ENCODE assay signal across 18 mouse cellular contexts in the genomic region with DNA sequence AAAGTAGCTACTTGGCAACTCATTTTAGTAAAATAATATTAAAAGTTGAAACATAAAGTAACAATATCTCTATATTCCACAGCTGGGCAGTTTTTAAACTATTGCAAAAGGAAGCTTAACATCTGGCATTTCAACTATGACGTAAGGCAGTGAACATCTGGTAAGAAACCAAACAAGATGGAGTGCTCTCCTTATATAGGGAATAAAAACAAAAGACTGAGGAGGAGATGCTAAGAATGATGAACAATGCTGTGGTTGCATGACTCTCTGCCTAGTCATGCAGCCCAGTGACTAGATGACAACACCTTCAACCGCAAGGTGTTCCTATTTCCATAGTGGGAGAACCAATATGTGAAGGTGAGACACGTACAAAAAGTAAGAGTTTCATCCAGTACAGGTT.
"Had no signal": no experiment of that assay in that cellular context is flagged by ENCODE, and none has a peak within 500 bp of the region (broad histone marks: within the 10 kb centered on the region; RNA-seq: fewer than 3 reads in every experiment).

No protein-coding gene starts in this region.

- H3K4me3 ChIP-seq: lung, embryonic 15.5 days; midbrain, embryonic 10.5 days; midbrain, embryonic 12.5 days; neural tube, embryonic 12.5 days had no signal

- H3K9me3 ChIP-seq: lung, embryonic 15.5 days; midbrain, embryonic 10.5 days; midbrain, embryonic 12.5 days; neural tube, embryonic 12.5 days had no signal

- H3K27ac ChIP-seq: lung, embryonic 15.5 days; midbrain, embryonic 10.5 days; midbrain, embryonic 12.5 days; neural tube, embryonic 12.5 days had no signal

- H3K27me3 ChIP-seq: lung, embryonic 15.5 days; midbrain, embryonic 12.5 days; neural tube, embryonic 12.5 days had no signal

- H3K36me3 ChIP-seq: lung, embryonic 15.5 days; midbrain, embryonic 10.5 days; midbrain, embryonic 12.5 days; neural tube, embryonic 12.5 days had no signal

- H3K9ac ChIP-seq: lung, embryonic 15.5 days; midbrain, embryonic 12.5 days; neural tube, embryonic 12.5 days had no signal

- H3K4me2 ChIP-seq: lung, embryonic 15.5 days; midbrain, embryonic 12.5 days; neural tube, embryonic 12.5 days had no signal

- H3K4me1 ChIP-seq: lung, embryonic 15.5 days; midbrain, embryonic 10.5 days; midbrain, embryonic 12.5 days; neural tube, embryonic 12.5 days had no signal

- DNase-seq: lung, adult 18-20 months; lung, postnatal 14 days; lung, postnatal 36 days; midbrain, embryonic 14.5 days; retina, postnatal 1 day; right cerebral cortex, adult 18-20 months; right cerebral cortex, postnatal 25 days; right cerebral cortex, postnatal 4 days; spleen, adult 18-20 months; thymus, adult 18-20 months; thymus, postnatal 14 days; thymus, postnatal 36 days had no signal

- ATAC-seq: lung, postnatal 0 days; midbrain, embryonic 16.5 days had no signal
